Comparison of ENCODE assay signal across 24 mouse cellular contexts in the genomic region with DNA sequence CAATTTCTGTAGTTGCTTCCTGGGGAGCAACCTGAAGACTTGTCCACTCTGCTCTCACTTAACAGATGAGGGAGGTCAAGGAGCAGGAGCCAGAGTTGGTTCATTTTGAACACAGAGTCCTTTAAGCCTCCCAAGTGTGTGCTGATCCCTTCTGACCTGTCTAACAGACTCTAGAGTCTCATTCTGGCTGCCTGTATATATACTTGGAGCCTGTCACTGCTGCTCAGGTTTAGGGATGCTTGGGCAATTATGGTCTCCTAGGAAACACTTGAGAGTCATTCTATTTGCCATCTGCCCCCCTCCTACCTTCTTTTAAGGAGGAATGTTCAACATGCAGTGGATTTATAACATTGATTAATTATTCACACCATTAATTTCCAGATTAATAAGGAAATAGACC. TPM values are rescaled to one million over a fixed set of nuclear protein-coding genes. Genes with fewer than 3 reads are reported as not detected.
A peak's percentile ranks its signal among the peaks of the same experiment; 100 is the strongest.
DNase-seq lines count a peak whose midpoint lies in the region; ATAC-seq and TF ChIP-seq lines count a peak whose summit lies in the region.
"Had no signal": no experiment of that assay in that cellular context is flagged by ENCODE, and none has a peak within 500 bp of the region (broad histone marks: within the 10 kb centered on the region; RNA-seq: fewer than 3 reads in every experiment).

No protein-coding gene starts in this region.

- H3K27ac ChIP-seq in forebrain, embryonic 11.5 days (ENCODE audit: low read depth, low read length), result no peak overlapping the region
- H3K27ac ChIP-seq in forebrain, embryonic 10.5 days, result no peak overlapping the region
- no peak overlapping the region for H3K27ac ChIP-seq in midbrain, postnatal 0 days (ENCODE audit: low read depth, low read length)
- no peak overlapping the region for H3K27ac ChIP-seq in midbrain, embryonic 10.5 days (replicated peaks)
- H3K27ac ChIP-seq in hindbrain, embryonic 14.5 days, result no peak overlapping the region
- H3K27ac ChIP-seq: embryonic facial prominence, embryonic 10.5 days; heart, adult 2 months; heart, embryonic 15.5 days; limb, embryonic 10.5 days; midbrain, embryonic 12.5 days had no signal

- peak; percentile 55; the same call in 1 of the 2 replicates for ATAC-seq in forebrain, embryonic 11.5 days (replicated peaks; ENCODE audit: low FRiP score)
- ATAC-seq in midbrain, postnatal 0 days (ENCODE audit: low FRiP score), result no peak
- ATAC-seq in hindbrain, embryonic 14.5 days (ENCODE audit: low FRiP score), result peak; percentile 69; the same call in 1 of the 2 replicates

- no peak overlapping the region for H3K9ac ChIP-seq in forebrain, embryonic 11.5 days (ENCODE audit: low read length)
- no peak overlapping the region for H3K9ac ChIP-seq in midbrain, postnatal 0 days (replicated peaks; ENCODE audit: low read length, poor library complexity, severe bottlenecking)
- H3K9ac ChIP-seq in hindbrain, embryonic 14.5 days, result no peak overlapping the region
- H3K9ac ChIP-seq: heart, embryonic 15.5 days; midbrain, embryonic 12.5 days had no signal

- no peak for TF ChIP-seq CTCF in midbrain, postnatal 0 days (IDR thresholded peaks at IDR 0.05)

- no peaks in the 10 kb centered on the region for H3K36me3 ChIP-seq in forebrain, embryonic 11.5 days (ENCODE audit: control insufficient read depth, insufficient read depth, low read length)
- no peaks in the 10 kb centered on the region for H3K36me3 ChIP-seq in forebrain, embryonic 10.5 days (replicated peaks)
- H3K36me3 ChIP-seq in midbrain, postnatal 0 days (ENCODE audit: insufficient read depth, low read length), result no peaks in the 10 kb centered on the region
- no peaks in the 10 kb centered on the region for H3K36me3 ChIP-seq in midbrain, embryonic 10.5 days
- H3K36me3 ChIP-seq in hindbrain, embryonic 14.5 days (replicated peaks; ENCODE audit: control insufficient read depth, insufficient read depth), result no peaks in the 10 kb centered on the region
- H3K36me3 ChIP-seq: embryonic facial prominence, embryonic 10.5 days; heart, embryonic 15.5 days; limb, embryonic 10.5 days; midbrain, embryonic 12.5 days had no signal

- no peak overlapping the region for H3K4me2 ChIP-seq in forebrain, embryonic 11.5 days (ENCODE audit: low read depth, low read length, severe bottlenecking)
- H3K4me2 ChIP-seq in midbrain, postnatal 0 days (ENCODE audit: low read depth, low read length, poor library complexity, severe bottlenecking), result no peak overlapping the region
- H3K4me2 ChIP-seq in hindbrain, embryonic 14.5 days (replicated peaks), result no peak overlapping the region
- H3K4me2 ChIP-seq: heart, embryonic 15.5 days; midbrain, embryonic 12.5 days had no signal

- no peak for DNase-seq in forebrain, embryonic 11.5 days (ENCODE audit: low spot score)
- DNase-seq in forebrain, embryonic 10.5 days (ENCODE audit: extremely low spot score, low spot score), result no peak
- DNase-seq in midbrain, postnatal 0 days (ENCODE audit: low spot score), result peak; percentile 55
- no peak for DNase-seq in midbrain, embryonic 10.5 days (ENCODE audit: low spot score)
- DNase-seq in hindbrain, embryonic 14.5 days (ENCODE audit: low spot score), result no peak
- peak; percentile 73 for DNase-seq in retina, embryonic 14.5 days (ENCODE audit: low spot score)
- no peak for DNase-seq in cerebellum, adult 11-12 months
- DNase-seq in testis, postnatal 10 days (ENCODE audit: low spot score), result no peak
- DNase-seq: adrenal gland, postnatal 10 days; gastrocnemius, postnatal 36 days; heart, adult 2 months; heart, postnatal 36 days; kidney, adult 2 months; kidney, postnatal 10 days; liver; lung, postnatal 10 days; right cerebral cortex, postnatal 14 days; spleen, adult 18-20 months; thymus, postnatal 14 days had no signal

- no peaks in the 10 kb centered on the region for H3K27me3 ChIP-seq in forebrain, embryonic 11.5 days (ENCODE audit: control insufficient read depth, insufficient read depth, low read length)
- H3K27me3 ChIP-seq in forebrain, embryonic 10.5 days (ENCODE audit: poor library complexity, severe bottlenecking), result no peaks in the 10 kb centered on the region
- no peaks in the 10 kb centered on the region for H3K27me3 ChIP-seq in midbrain, postnatal 0 days (ENCODE audit: insufficient read depth, low read length)
- H3K27me3 ChIP-seq in midbrain, embryonic 10.5 days (ENCODE audit: low read depth, poor library complexity, severe bottlenecking), result no peaks in the 10 kb centered on the region
- no peaks in the 10 kb centered on the region for H3K27me3 ChIP-seq in hindbrain, embryonic 14.5 days (ENCODE audit: control insufficient read depth, insufficient read depth, low read length)
- H3K27me3 ChIP-seq: heart, embryonic 15.5 days; midbrain, embryonic 12.5 days had no signal

- H3K4me1 ChIP-seq in forebrain, embryonic 11.5 days (replicated peaks; ENCODE audit: control insufficient read depth, insufficient read depth, low read length), result peaks cover 2% of the 10 kb centered on the region; the same call in 1 of the 2 replicates
- peaks cover 31% of the 10 kb centered on the region for H3K4me1 ChIP-seq in forebrain, embryonic 10.5 days
- peaks cover 6% of the 10 kb centered on the region; the same call in 1 of the 2 replicates for H3K4me1 ChIP-seq in midbrain, postnatal 0 days (ENCODE audit: insufficient read depth, low read length)
- peaks cover 12% of the 10 kb centered on the region for H3K4me1 ChIP-seq in midbrain, embryonic 10.5 days
- H3K4me1 ChIP-seq in hindbrain, embryonic 14.5 days (replicated peaks; ENCODE audit: control insufficient read depth, insufficient read depth, low read length), result peaks cover 22% of the 10 kb centered on the region

- H3K9me3 ChIP-seq in forebrain, embryonic 11.5 days (ENCODE audit: control insufficient read depth, low read length), result no peaks in the 10 kb centered on the region
- H3K9me3 ChIP-seq in forebrain, embryonic 10.5 days, result no peaks in the 10 kb centered on the region
- H3K9me3 ChIP-seq in midbrain, postnatal 0 days (ENCODE audit: low read length), result no peaks in the 10 kb centered on the region
- H3K9me3 ChIP-seq in midbrain, embryonic 10.5 days (replicated peaks), result no peaks in the 10 kb centered on the region
- H3K9me3 ChIP-seq in hindbrain, embryonic 14.5 days (ENCODE audit: control insufficient read depth, low read length), result no peaks in the 10 kb centered on the region
- H3K9me3 ChIP-seq: embryonic facial prominence, embryonic 10.5 days; heart, embryonic 15.5 days; limb, embryonic 10.5 days; midbrain, embryonic 12.5 days had no signal

- H3K4me3 ChIP-seq in forebrain, embryonic 11.5 days (ENCODE audit: low read depth, low read length), result no peak overlapping the region
- H3K4me3 ChIP-seq in forebrain, embryonic 10.5 days, result no peak overlapping the region
- no peak overlapping the region for H3K4me3 ChIP-seq in midbrain, postnatal 0 days (ENCODE audit: low read depth, low read length)
- no peak overlapping the region for H3K4me3 ChIP-seq in midbrain, embryonic 10.5 days
- no peak overlapping the region for H3K4me3 ChIP-seq in hindbrain, embryonic 14.5 days (replicated peaks; ENCODE audit: low read length)
- H3K4me3 ChIP-seq: embryonic facial prominence, embryonic 10.5 days; heart, adult 2 months; heart, embryonic 15.5 days; limb, embryonic 10.5 days; midbrain, embryonic 12.5 days had no signal

RNA-seq across cellular contexts. Expression of a gene that starts 43.6 kb away (rescaled TPM):
- polyA plus RNA-seq in forebrain, embryonic 11.5 days (2014; fragmentation: Nextera tagmentation; extraction: Ambion mirVana), result 1.8 and 2.0 TPM in 2 replicates
- polyA plus RNA-seq in forebrain, embryonic 10.5 days (2016; fragmentation: Nextera tagmentation; extraction: Ambion mirVana), result 0.36 and 0.48 TPM in 2 replicates
- 21.5 and 31.9 TPM in 2 replicates for total RNA-seq in midbrain, postnatal 0 days (2014; rRNA removed)
- 2.8 and 4.6 TPM in 2 replicates for polyA plus RNA-seq in midbrain, postnatal 0 days (2015; fragmentation: Nextera tagmentation; extraction: Ambion mirVana)
- 0.56 and 0.83 TPM in 2 replicates for polyA plus RNA-seq in midbrain, embryonic 10.5 days (2016; fragmentation: Nextera tagmentation; extraction: Ambion mirVana)
- polyA plus RNA-seq in hindbrain, embryonic 14.5 days (2014; fragmentation: Nextera tagmentation; extraction: Ambion mirVana), result 3.6 and 5.2 TPM in 2 replicates
- total RNA-seq: neutrophil, adult 5-6 weeks had no signal

Comparison
In these comparisons a context has a peak if more than half of its experiments do, and no peak if none do; other contexts are left out.
1. DNase-seq: peak in midbrain, postnatal 0 days (single experiment) and retina, embryonic 14.5 days (single experiment); none in forebrain, embryonic 11.5 days (single experiment), forebrain, embryonic 10.5 days (single experiment), midbrain, embryonic 10.5 days (single experiment), hindbrain, embryonic 14.5 days (single experiment), cerebellum, adult 11-12 months (single experiment) and testis, postnatal 10 days (single experiment).